Mouse (Mus musculus): ENCODE results near the gene Pax2. TPM values are rescaled to one million over a fixed set of nuclear protein-coding genes. Genes with fewer than 3 reads are reported as not detected.

Pax2 gene
- total and polyA plus RNA-seq, 3 experiments, result not detected

DNA sequence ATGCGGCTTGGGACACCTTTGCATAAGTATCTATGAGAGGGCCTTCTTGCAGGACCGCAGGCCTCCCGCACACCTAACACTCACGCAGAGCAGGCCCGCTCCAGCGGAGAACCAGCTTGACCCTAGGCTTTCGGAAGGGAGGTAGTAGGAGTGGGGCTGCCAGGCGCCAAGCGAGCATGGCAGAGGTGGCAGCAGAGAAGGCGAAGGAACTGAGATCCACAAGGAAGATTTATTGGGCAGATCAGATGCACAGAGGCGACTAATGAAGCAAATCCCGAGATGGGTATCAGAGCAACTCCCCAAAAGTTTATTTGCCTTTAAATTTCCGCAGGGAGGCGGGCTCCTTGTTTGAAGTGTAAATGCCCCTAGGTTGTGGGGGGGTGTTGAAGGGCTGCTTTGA is 2.5 kb upstream of the Pax2 start:
- no peak overlapping the region for H3K4me3 ChIP-seq (ENCODE audit: control insufficient read depth in 1 of 2, insufficient read depth in 1 of 2, low read depth in 2 of 2, low read length in 2 of 2)
- no peaks in the 10 kb centered on the region for H3K27me3 ChIP-seq (ENCODE audit: control insufficient read depth in 1 of 2, insufficient read depth in 2 of 2, low read length in 2 of 2)
- TF ChIP-seq TAL1 (IDR thresholded peaks at IDR 0.05; ENCODE audit: low read length) (no peak), POLR2AphosphoS2 (IDR thresholded peaks at IDR 0.05; ENCODE audit: low read length) (no peak), USF1 (IDR thresholded peaks at IDR 0.05; ENCODE audit: low read depth, low read length) (no peak), SMC3 (IDR thresholded peaks at IDR 0.05; ENCODE audit: low read depth, low read length) (no peak), E2F4 (IDR thresholded peaks at IDR 0.05; ENCODE audit: borderline replicate concordance, low read depth, low read length) (no peak), GABPA (IDR thresholded peaks at IDR 0.05; ENCODE audit: low read depth, low read length) (no peak), ZNF384 (IDR thresholded peaks at IDR 0.05; ENCODE audit: low read depth, low read length) (no peak), RAD21 (IDR thresholded peaks at IDR 0.05; ENCODE audit: low read depth, low read length) (no peak), ETS1 (IDR thresholded peaks at IDR 0.05; ENCODE audit: low read depth, low read length) (no peak), RCOR1 (IDR thresholded peaks at IDR 0.05; ENCODE audit: low read depth, low read length) (no peak), ELF1 (IDR thresholded peaks at IDR 0.05; ENCODE audit: low read depth, low read length) (no peak), BHLHE40 (IDR thresholded peaks at IDR 0.05; ENCODE audit: borderline replicate concordance, low read depth, low read length) (no peak)
- no peak overlapping the region for H3K9ac ChIP-seq (ENCODE audit: control insufficient read depth, low read depth, low read length, poor library complexity, severe bottlenecking)
- H3K4me1 ChIP-seq (ENCODE audit: control insufficient read depth in 1 of 2, insufficient read depth in 2 of 2, low read length in 2 of 2), result no peaks in the 10 kb centered on the region
- no peaks in the 10 kb centered on the region for H3K9me3 ChIP-seq (replicated peaks; ENCODE audit: insufficient read depth, low read length)
- H3K79me2 ChIP-seq (ENCODE audit: control insufficient read depth, insufficient read depth, low read length, poor library complexity), result no peaks in the 10 kb centered on the region
- H3K27ac ChIP-seq (ENCODE audit: control insufficient read depth, low read depth, low read length), result no peak overlapping the region
- no peaks in the 10 kb centered on the region for H3K36me3 ChIP-seq (ENCODE audit: control insufficient read depth in 1 of 2, insufficient read depth in 2 of 2, low read length in 2 of 2)
- no peak for DNase-seq (ENCODE audit: low read depth, low spot score)

DNA sequence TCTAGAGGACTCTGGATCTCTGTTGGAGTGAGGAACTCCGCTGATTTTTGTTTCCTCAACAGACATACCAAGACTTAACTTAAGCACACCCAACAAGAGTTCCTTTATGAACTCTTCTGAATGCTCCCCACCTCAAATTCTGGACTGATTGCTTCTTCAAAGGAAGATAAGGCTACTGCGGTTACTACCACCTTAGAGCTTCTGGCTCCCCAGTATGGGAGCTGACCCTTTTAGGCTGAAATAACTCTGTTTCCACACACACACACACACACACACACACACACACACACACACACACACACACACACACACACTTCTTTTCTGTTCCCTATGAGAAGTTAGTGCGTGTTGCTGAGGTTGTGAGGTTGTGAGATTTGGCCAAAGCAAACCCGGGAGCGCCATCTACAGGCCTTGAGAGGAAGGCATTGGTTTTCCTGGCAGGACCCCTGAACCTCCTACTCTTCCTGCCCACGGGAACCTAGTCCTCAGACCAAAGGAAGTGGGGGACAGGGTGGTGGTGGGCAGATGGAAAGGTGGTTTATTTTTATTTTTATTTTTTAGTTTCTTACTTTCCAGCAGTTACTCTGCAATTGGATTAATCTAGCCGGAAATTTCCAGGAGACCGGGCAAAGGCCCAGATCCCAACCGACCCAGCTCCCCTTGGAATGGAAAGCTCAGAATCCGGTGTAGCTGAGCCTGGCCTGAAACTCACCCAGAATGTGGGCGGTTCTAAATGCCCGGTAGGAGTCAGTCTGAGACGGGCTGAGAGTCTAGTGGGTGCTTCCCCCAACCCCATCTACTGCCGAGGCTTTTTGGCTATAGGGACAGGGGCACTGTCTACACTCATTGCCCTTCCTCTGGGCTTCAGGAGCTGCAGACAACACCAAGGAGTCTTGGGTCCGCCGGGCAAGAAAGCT is 1.1 kb upstream of the Pax2 start:
- Histone ChIP-seq H3K9ac (ENCODE audit: control insufficient read depth, low read depth, low read length, poor library complexity, severe bottlenecking) (no peak overlapping the region), H3K36me3 (ENCODE audit: control insufficient read depth in 1 of 2, insufficient read depth in 2 of 2, low read length in 2 of 2) (no peaks in the 10 kb centered on the region), H3K27me3 (ENCODE audit: control insufficient read depth in 1 of 2, insufficient read depth in 2 of 2, low read length in 2 of 2) (no peaks in the 10 kb centered on the region), H3K9me3 (replicated peaks; ENCODE audit: insufficient read depth, low read length) (no peaks in the 10 kb centered on the region), H3K4me3 (ENCODE audit: control insufficient read depth in 1 of 2, insufficient read depth in 1 of 2, low read depth in 2 of 2, low read length in 2 of 2) (no peak overlapping the region), H3K27ac (ENCODE audit: control insufficient read depth, low read depth, low read length) (no peak overlapping the region), H3K79me2 (ENCODE audit: control insufficient read depth, insufficient read depth, low read length, poor library complexity) (no peaks in the 10 kb centered on the region), H3K4me1 (ENCODE audit: control insufficient read depth in 1 of 2, insufficient read depth in 2 of 2, low read length in 2 of 2) (no peaks in the 10 kb centered on the region)
- no peak for DNase-seq (ENCODE audit: low read depth, low spot score)
- peak in 2 of 3 experiments; percentile 22 to 50; a peak in 5 of 6 replicates for TF ChIP-seq CTCF (IDR thresholded peaks at IDR 0.05 in 2 of 3, conservative IDR thresholded peaks at IDR 0.05 in 1 of 3; ENCODE audit: control insufficient read depth in 1 of 3, insufficient read depth in 1 of 3, low read depth in 2 of 3, low read length in 3 of 3, poor library complexity in 1 of 3, severe bottlenecking in 1 of 3)
- TF ChIP-seq ELF1 (IDR thresholded peaks at IDR 0.05; ENCODE audit: low read depth, low read length), result no peak

DNA sequence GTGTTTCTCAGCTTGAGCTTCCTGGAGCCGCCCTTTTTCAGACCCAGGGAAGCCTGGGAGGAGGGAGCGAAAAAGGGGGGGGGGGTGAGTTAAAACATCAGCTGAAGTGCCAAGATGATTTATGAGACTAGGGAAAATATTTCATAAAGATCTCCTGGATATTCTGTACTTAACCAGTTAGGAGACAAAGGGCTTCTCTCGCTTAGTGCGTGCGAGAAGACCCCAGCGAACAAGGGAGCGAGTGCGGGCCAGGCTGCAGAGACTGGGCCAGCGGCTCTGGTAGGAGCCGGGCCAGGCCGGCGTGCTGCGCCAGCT is 510 bp upstream of the Pax2 start:
- H3K27me3 ChIP-seq (ENCODE audit: control insufficient read depth in 1 of 2, insufficient read depth in 2 of 2, low read length in 2 of 2), result no peaks in the 10 kb centered on the region
- H3K9ac ChIP-seq (ENCODE audit: control insufficient read depth, low read depth, low read length, poor library complexity, severe bottlenecking), result no peak overlapping the region

More for the DNA sequence above, 510 bp upstream of the Pax2 start:
- DNase-seq (ENCODE audit: low read depth, low spot score), result no peak
- H3K9me3 ChIP-seq (replicated peaks; ENCODE audit: insufficient read depth, low read length), result no peaks in the 10 kb centered on the region
- TF ChIP-seq MEF2A (IDR thresholded peaks at IDR 0.05; ENCODE audit: extremely low read depth, insufficient replicate concordance, low read depth, low read length, poor library complexity, severe bottlenecking) (no peak), NELFE (IDR thresholded peaks at IDR 0.05; ENCODE audit: low read depth, low read length) (no peak), BHLHE40 (IDR thresholded peaks at IDR 0.05; ENCODE audit: borderline replicate concordance, low read depth, low read length) (no peak), HCFC1 (IDR thresholded peaks at IDR 0.05; ENCODE audit: low read depth, low read length) (no peak), MAFK (IDR thresholded peaks at IDR 0.05; ENCODE audit: borderline replicate concordance, low read depth, low read length) (no peak), MAX (IDR thresholded peaks at IDR 0.05; ENCODE audit: low read length) (no peak), KAT2A (conservative IDR thresholded peaks at IDR 0.05; ENCODE audit: low read depth, low read length) (no peak), ZMIZ1 (IDR thresholded peaks at IDR 0.05; ENCODE audit: low read depth, low read length) (no peak)
- no peaks in the 10 kb centered on the region for H3K36me3 ChIP-seq (ENCODE audit: control insufficient read depth in 1 of 2, insufficient read depth in 2 of 2, low read length in 2 of 2)
- H3K27ac ChIP-seq (ENCODE audit: control insufficient read depth, low read depth, low read length), result no peak overlapping the region
- H3K79me2 ChIP-seq (ENCODE audit: control insufficient read depth, insufficient read depth, low read length, poor library complexity), result no peaks in the 10 kb centered on the region
- no peak overlapping the region for H3K4me3 ChIP-seq (ENCODE audit: control insufficient read depth in 1 of 2, insufficient read depth in 1 of 2, low read depth in 2 of 2, low read length in 2 of 2)
- no peaks in the 10 kb centered on the region for H3K4me1 ChIP-seq (ENCODE audit: control insufficient read depth in 1 of 2, insufficient read depth in 2 of 2, low read length in 2 of 2)
